Mouse (Mus musculus): Measurements from ENCODE around the gene Gm6034.
A peak's percentile ranks its signal among the peaks of the same experiment; 100 is the strongest.

The Gm6034 gene

GRCm38 (mm10) chr17:36042610-36043169 lies at the start of gene Gm6034, which contains the start of gene H2-T22:
Gene Gm6034 (plus strand): TSS chr17:36042961.
Gene H2-T22 (minus strand): TSS chr17:36042747.
- peak; percentile 99 for DNase-seq (ENCODE audit: low read depth)

DNA sequence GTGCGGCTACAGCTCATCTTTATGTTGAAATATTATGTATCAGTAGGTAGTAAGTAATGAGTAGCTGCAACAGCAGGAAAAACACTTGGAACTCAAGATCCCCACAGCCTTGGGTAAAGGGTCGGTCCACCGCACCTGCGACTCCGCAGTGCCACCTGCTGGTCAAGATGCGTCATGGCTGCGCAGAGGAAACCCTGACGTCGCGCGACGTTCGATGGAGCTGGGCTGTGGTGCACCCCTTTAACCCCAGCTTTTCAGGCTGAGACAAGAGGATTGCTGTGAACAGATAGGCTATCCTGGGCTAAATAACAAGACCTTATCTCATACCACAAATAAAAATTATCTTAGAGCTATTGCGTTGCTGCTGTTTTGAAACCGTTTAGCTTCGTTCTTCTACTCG lies 49.1 kb upstream of the Gm6034 start:
- peak; percentile 88 for DNase-seq (ENCODE audit: low read depth)

- peak; percentile 95 for DNase-seq (ENCODE audit: low read depth)
These were observed 48.4 kb upstream of the Gm6034 start for GRCm38 (mm10) chr17:35994175-35994878.

DNA sequence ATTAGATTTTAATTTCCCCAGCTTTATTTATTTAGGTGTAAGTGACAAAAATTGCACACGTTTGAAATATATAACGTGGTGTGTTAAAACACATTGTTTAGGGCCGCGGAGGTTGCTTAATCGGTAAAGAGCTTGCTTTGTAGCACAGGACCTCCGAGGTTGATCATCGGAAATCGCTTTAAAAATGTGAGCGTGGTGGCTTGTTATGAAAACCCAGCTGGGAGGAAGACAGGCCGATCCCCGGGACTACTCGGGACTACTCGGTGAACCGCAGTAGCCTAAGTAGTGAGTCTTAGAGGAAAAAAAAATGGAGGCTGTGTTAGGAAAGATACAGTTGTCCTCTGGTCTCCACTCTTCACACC lies 47.9 kb upstream of the Gm6034 start:
- DNase-seq (ENCODE audit: low read depth) = peak; percentile 64

DNA sequence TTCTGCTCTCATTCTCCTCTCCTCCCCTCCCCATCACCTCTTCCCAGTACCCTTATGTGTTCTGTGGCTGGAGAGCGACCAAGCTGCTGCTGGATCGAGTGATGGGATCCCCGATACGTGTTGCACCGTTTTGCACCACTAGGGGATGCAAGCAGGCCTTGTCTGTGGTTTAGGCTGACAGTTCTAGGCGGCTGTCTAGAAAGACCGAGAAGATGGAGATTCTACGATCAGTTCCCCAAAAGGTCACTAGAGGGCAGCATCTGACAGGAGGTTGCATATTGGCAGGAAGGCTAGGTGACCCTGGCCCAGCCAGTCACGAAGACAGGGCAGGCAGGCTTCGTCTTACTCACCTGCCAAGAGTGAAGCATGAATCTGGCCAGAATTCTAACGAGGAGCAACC lies 45.8 kb upstream of the Gm6034 start:
- DNase-seq (ENCODE audit: low read depth) = peak; percentile 99

DNA sequence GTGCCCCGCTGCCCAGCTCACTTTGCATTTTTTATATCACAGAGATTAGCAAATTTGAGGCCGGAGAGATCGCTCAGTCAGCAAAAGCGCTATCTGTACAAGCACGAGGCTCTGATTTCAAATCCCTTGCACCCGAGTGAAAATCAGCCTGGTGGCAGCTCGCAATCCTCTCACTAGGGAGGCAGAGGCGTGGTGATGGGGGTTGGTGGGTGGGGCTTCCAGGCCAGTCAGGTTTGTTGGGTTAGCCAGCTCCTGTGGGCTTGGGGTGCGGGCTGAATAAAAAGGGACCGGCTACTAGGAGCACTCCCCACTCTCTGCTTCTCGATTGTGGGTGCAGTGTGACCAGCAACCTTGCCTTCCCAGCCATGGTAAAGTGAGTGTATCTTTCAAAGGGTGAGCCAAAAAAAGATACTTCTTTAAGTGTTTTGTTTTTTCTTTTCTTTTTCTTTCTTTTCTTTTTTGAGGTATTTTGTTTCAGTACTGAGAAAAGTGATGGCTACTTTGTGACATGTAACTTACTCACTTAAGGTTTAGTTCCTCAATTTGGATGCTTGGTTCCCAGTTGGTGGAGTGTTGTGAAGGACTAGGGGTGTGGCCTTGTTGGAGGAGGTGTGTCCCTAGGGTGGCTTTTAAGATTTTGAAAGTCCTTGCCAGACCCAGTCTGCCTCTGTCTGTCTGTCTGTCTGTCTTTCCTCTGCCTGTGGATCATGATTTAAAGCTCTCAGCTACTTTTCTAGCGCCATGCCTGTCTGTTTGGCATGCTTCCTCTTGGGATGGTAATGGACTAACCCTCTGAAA lies 44.8 kb upstream of the Gm6034 start:
- DNase-seq (ENCODE audit: low read depth) = peak; percentile 97

GRCm38 (mm10) chr17:35998545-35999305 lies 44.0 kb upstream of the Gm6034 start:
- DNase-seq (ENCODE audit: low read depth) = peak; percentile 91

DNA sequence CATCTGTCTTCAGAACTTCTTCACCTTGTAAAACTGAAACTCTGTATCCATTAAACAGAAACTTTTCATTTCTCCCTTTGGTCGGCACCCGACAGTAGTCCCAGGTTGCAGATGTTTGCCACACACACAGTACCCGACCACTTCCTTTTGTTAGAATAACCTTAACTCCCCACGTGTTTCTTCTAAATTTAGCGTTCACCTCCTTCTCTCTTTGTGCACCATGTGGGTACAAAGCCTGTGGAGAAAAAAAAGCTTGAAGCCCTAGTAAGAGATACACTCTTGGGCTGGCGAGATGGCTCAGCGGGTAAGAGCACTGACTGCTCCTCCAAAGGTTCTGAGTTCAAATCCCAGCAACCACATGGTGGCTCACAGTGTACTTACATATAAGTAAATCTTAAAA lies 43.4 kb upstream of the Gm6034 start:
- DNase-seq (ENCODE audit: low read depth) = peak; percentile 88

GRCm38 (mm10) chr17:36000349-36000748 lies 42.4 kb upstream of the Gm6034 start:
- DNase-seq (ENCODE audit: low read depth) = peak; percentile 83

- DNase-seq (ENCODE audit: low read depth) = peak; percentile 77
These were observed 41.5 kb upstream of the Gm6034 start for GRCm38 (mm10) chr17:36001121-36001897.

DNA sequence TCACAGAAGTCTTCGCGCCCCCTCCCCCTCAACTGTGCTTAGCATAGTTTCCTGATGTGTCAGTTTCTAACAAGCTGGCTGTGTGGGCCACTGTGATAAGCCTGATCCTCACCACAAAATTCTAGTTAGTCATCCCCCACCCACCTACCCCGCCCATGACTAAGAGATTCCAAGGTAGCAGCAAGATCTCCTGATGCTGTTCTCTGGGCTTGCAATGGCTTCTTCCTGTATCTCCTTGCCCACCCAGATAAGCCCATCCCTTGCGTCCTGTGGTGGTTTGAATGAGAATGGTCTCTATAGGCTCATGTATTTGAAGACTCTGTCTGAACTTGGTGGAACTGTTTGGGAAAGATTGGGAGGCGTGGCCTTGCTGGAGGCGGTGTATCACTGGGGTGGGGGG lies 40.8 kb upstream of the Gm6034 start:
- peak; percentile 99 for DNase-seq (ENCODE audit: low read depth)

DNA sequence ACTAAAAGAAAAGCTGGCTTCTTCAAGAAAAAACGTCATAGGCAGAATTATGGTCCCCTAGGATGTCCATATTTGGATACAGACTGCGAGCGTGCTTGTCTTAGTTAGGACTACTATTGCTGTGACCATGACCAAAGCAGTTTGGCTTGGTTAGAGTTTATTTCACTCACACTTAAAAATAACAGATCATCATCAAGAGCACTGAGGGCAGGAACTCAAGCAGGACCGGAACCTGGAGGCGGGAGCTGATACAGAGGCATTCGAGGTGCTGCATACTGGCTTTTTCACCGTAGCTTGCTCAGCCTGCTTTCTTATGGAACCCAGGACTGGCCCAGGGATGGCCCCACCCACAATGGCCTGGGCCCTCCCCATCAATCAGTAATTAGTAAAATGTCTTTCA lies 39.4 kb upstream of the Gm6034 start:
- DNase-seq (ENCODE audit: low read depth) = no peak

DNA sequence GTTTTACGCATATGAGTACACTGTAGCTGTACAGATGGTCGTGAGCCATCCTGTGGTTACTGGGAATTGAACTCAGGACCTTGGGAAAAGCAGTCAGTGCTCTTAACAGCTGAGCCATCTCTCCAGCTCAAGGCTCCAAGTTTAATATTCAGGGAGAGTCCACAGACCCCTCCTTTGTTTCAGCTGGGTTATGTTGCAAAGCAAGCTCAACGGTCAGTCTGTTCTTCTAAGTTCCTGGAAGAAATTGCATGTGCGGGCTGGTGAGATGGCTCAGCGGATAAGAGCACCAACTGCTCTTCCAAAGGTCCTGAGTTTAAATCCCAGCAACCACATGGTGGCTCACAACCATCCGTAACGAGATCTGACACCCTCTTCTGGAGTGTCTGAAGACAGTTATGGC lies 38.4 kb upstream of the Gm6034 start:
- peak; percentile 39 for DNase-seq (ENCODE audit: low read depth)

DNA sequence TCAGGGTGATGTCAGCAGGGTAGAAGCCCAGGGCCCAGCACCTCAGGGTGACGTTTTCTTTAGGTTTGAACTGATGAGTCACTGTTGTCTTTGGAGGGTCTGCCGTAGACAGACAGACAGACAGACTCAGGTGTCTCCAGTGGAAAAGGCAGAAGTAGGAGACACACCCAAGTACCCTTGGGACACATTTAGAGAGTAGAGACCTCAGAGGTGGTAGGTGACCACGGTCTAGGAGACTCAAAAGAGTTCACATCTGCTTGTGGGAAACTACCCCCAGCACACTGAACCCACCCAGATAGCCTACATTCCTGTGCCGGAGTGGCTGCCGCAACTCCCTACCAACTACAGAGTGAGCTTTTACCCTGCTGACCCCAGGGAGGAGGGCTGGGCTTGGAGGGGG lies 27.8 kb upstream of the Gm6034 start:
- DNase-seq (ENCODE audit: low read depth) = no peak

- DNase-seq (ENCODE audit: low read depth) = no peak
These were observed 25.7 kb upstream of the Gm6034 start for GRCm38 (mm10) chr17:36017046-36017445.

DNA sequence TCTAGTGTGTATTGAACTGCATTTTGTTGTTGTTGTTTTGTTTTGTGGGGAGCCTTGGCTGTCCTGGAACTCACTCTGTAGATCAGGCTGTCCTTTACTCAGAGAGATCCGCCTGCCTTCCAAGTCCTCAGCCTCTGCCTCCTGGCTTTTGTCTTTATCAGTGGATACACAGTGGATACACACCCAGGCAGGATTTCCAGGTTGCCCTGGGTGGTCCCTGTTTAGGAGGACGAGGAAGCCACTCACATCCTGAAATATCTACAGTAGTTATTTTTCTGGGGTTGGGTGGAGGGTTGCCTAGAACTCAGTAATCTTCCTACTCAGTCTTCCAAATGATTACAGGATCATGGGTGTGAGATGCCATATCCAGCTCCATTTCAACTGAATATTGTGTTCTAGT lies 23.8 kb upstream of the Gm6034 start:
- no peak for DNase-seq (ENCODE audit: low read depth)

DNA sequence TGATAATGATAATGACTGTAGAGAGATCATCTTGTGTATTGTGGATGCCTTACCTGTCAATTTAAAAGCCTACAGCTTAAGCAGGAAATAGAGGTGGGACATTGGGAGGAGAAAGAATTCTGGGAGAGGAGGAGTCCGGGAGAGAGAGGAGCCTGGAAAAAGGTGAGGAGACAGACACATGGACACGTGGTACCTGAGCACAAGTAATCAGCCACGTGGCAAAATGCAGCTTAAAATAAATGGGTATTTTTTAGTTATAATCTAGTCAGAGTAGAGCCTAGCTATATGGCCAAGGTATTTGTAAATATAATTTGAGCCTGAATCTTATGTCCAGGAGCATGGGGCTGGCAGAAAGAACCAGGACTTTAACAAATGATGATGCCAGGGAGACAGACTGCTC lies 23.2 kb upstream of the Gm6034 start:
- DNase-seq (ENCODE audit: low read depth) = no peak

- DNase-seq (ENCODE audit: low read depth) = peak; percentile 99
These were observed 22.3 kb upstream of the Gm6034 start, which contains the start of gene H2-T24 for GRCm38 (mm10) chr17:36020191-36021073. Gene H2-T24 (minus strand): TSS chr17:36020560.

DNA sequence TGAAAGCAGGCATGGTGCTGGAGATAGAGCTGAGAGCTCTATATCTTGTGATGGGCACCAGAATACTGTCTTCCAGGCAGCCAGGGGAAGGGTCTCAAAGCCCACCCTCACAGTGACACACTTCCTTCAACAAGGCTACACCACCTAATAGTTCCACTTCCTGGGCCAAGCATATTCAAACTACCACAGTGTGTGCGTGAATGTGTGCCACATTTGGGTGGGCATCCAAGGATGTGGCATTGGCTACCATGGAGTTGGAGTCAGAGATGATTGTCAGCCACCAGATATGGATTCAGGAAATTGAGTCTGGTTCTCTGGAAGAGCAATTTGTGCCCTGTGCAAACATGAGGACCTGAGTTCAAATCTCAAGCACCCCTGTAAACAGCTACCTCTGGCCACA lies 21.5 kb upstream of the Gm6034 start:
- no peak for DNase-seq (ENCODE audit: low read depth)

DNA sequence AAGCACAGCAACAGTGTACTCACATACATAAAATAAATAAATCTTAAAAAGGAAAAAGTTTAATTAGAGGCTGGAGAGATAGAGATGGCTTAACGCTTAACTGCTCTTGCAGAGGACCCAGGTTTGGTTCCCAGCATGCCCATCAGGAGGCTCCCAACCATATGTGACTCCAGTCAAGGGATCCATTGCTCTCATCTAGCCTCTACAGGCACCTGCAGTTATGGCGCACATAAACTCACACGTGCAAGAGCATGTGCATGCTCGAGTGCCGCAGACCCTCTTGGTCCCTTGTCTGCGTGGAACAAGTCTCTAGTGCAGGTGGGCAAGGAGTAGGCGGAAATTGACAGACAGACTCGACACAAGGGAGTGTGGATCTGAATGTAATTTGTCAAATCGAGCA lies 20.7 kb upstream of the Gm6034 start:
- no peak for DNase-seq (ENCODE audit: low read depth)

DNA sequence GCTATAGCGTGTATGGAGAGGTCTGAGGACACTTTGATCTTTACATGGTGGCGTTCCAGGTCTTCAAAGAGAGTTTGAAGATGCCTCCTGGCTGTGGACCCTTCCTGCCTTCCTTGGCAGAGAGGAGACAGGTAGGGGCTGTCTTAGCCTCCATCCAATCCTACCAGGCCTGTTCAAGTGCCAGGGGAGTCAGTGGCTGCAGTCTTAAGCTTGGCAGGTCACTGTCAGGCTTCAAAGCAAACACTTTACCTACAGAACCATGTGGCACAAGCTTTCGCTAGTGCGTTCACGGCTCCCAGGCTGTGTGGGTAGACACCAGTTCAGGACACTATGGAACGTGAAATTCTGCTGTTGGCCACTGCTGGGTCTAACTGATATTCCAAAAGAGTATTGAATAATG lies 19.8 kb upstream of the Gm6034 start:
- no peak for DNase-seq (ENCODE audit: low read depth)

All from 416B (cell line).